Mouse (Mus musculus) mature B cell (primary cell): ENCODE results near the gene Mapk1.

Experiments
- in situ Hi-C: fragments of 300-500 bp; cut with MboI; formaldehyde crosslinking; loops from 2 replicates; pipeline ENCODE4 v1.14.3; 2019

Mapk1 gene

DNA sequence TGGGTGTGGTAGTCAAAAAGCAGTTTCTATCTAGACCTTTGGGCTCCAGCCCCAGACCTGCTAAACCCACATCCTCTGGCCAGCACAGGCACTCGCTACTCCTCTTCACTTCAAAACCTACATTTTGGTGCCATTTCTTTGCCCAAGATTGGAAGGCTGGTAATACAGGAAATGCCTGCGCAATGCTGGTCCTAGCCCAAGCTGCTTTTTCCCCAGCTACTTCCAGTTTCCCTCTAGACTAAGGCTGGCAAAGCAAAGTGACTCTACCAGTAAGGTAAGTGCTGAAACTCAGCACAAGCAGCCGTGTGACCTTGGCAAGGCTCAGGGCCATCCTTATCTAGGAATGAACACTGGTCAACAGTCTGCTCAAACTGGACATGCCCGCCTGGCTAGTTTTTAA is 102.5 kb downstream of the Mapk1 start:
- in situ Hi-C loops: no loop called here

DNA sequence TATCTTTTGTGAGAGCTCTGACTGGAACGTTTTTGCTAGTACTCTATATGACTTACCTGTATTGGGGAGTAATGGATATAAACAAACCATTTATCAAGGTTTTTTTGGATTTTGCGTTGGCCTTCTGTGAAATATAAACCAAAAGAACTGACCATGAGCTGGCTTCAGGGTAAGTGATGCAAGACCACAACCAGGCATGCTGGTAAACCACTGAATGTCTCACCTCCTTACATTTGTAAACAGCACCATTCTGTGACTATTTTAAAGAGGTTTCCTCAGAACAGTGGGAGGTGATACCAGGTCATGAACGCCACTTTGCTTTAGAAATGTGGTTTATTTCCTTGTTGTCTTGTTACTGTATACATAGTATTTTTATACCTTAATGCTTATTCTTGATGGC is 103.1 kb downstream of the Mapk1 start:
- in situ Hi-C loops: no loop called here

DNA sequence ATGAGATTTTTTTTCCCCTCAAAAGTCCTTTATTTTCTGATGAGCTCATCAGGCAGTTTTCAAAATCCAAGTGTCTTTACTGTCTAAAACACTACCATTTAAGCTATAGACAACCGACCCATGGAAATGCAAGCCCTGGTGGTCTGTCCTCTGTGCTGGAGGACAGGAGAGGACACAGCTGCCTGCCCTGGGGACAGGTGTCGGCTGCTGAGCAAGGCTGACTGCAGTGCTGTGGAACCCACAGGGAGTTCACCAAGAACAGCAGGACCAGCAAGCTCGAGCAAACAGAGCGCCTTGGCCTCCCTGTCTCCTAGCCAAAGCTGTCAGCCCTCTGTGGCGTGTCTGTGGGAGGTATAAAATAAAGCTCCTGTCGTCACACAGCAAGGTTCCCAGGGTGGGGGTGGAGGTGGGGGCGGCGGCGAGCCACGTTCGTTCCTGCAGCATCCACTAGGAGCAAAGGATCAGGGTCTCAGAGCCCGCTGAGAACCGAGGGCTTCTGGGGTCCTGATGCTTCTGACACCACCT is 103.5 kb downstream of the Mapk1 start:
- in situ Hi-C loops: no loop called here

DNA sequence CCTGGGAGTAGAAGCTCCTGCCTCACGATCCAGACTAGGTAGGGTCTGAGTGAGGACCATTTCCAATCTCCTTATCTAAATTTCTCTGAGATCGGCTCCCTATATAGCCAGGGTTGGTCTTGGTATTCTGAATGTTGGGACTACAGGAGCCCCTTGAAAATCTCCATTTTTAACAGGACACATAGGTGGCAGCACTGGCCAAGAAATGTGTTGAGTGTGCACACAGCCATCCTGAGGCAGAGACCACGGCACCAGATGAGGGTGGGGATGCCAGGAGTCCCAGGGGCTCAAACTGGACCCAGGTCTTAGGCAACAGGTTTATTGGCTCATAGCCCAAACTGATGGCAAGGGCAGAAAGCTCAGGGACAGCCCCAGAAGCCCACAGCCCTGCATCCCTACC is 105.2 kb downstream of the Mapk1 start:
- in situ Hi-C loops: no loop called here

DNA sequence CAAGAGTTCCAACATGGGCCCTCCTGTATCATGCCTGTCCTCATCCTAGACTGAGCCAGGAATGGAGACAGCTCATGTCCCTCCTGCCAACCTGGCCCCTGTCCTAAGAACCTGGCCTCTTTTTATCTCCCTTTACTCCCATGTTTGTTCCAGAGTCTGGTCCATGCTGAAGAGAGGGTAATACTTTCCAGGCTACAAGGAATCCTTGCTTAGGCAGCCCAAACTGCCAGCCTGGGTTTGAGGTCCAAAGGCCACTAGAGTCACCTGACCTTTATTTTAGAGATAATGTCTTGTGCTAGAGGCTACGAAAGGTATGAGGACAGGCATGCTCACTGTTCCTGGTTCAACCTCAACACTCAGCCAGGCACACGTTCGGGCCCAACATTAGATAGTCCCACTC is 113.8 kb downstream of the Mapk1 start:
- in situ Hi-C loops: no loop called here
